ENCODE assay signal across 8 mouse cellular contexts in genomic region chr11:77802341-77802865, GRCm38 (mm10). TPM values are rescaled to one million over a fixed set of nuclear protein-coding genes. Genes with fewer than 3 reads are reported as not detected.
DNase-seq lines count a peak whose midpoint lies in the region; ATAC-seq lines count a peak whose summit lies in the region.

No protein-coding gene starts in this region.

- H3K36me3 ChIP-seq in midbrain, embryonic 15.5 days (replicated peaks) = no peaks in the 10 kb centered on the region

- H3K27me3 ChIP-seq in midbrain, embryonic 15.5 days (replicated peaks) = no peaks in the 10 kb centered on the region

- H3K9ac ChIP-seq in midbrain, embryonic 15.5 days = no peak overlapping the region

- peak; percentile 62 for ATAC-seq in activated CD4-positive, CD25-positive, alpha-beta regulatory T cell, adult 4 months
- no peak for ATAC-seq in midbrain, embryonic 15.5 days (replicated peaks)

- peak; percentile 59 to 68 for DNase-seq in adrenal gland, postnatal 36 days
- DNase-seq in adrenal gland, postnatal 4 days (ENCODE audit: low spot score in 2 of 2) = no peak
- peak; percentile 69 to 70 for DNase-seq in heart, postnatal 10 days
- DNase-seq in lung, postnatal 10 days = peak; percentile 56
- DNase-seq in testis, postnatal 10 days (ENCODE audit: low spot score) = peak; percentile 67
- DNase-seq in urinary bladder, postnatal 36 days (ENCODE audit: low spot score in 2 of 2) = no peak

- no peak overlapping the region for H3K27ac ChIP-seq in midbrain, embryonic 15.5 days

- no peaks in the 10 kb centered on the region for H3K9me3 ChIP-seq in midbrain, embryonic 15.5 days

- peaks cover 16% of the 10 kb centered on the region; the same call in 1 of the 2 replicates for H3K4me1 ChIP-seq in midbrain, embryonic 15.5 days

- intact Hi-C loops in heart, postnatal 10 days (cut with DNase I) = no loop called here

- H3K4me3 ChIP-seq in midbrain, embryonic 15.5 days = no peak overlapping the region

- no peak overlapping the region for H3K4me2 ChIP-seq in midbrain, embryonic 15.5 days

- 76% methylated on average over 9 of the region's 9 CpGs for WGBS in midbrain, embryonic 15.5 days

RNA-seq across cellular contexts. Expression of gene Gm10277, which starts 14.9 kb away (rescaled TPM):
- total RNA-seq in adrenal gland, postnatal 36 days (2021) = not detected
- total RNA-seq in adrenal gland, postnatal 4 days (2021) = not detected
- under 1 TPM; 0.20 to 0.57 TPM for polyA plus RNA-seq in activated CD4-positive, CD25-positive, alpha-beta regulatory T cell, adult 4 months (2017; shearing (Covaris generic))
- total RNA-seq in heart, postnatal 10 days (2021) = not detected
- 2.3 and 3.0 TPM in 2 replicates for polyA plus RNA-seq in midbrain, embryonic 15.5 days (2015; fragmentation: Nextera tagmentation; extraction: Ambion mirVana)

RNA-seq across cellular contexts. Expression of gene Myo18a, which starts 39.4 kb away (rescaled TPM):
- total RNA-seq in adrenal gland, postnatal 36 days (2021) = 10 to 100 TPM; 56.7 to 76.3 TPM
- 10 to 100 TPM; 90.0 to 90.8 TPM for total RNA-seq in adrenal gland, postnatal 4 days (2021)
- 10 to 100 TPM; 22.1 to 29.7 TPM for polyA plus RNA-seq in activated CD4-positive, CD25-positive, alpha-beta regulatory T cell, adult 4 months (2017; shearing (Covaris generic))
- total RNA-seq in heart, postnatal 10 days (2021) = 100 to 1,000 TPM; 228 to 275 TPM
- polyA plus RNA-seq in midbrain, embryonic 15.5 days (2015; fragmentation: Nextera tagmentation; extraction: Ambion mirVana) = 51.9 and 58.5 TPM in 2 replicates

Comparison
In these comparisons a context has a peak if more than half of its experiments do, and no peak if none do; other contexts are left out.
1. DNase-seq: peak in adrenal gland, postnatal 36 days (2 of 2), heart, postnatal 10 days (2 of 2), lung, postnatal 10 days (single experiment) and testis, postnatal 10 days (single experiment); none in adrenal gland, postnatal 4 days (0 of 2) and urinary bladder, postnatal 36 days (0 of 2).